Mouse (Mus musculus): ENCODE measurements around the gene Grin3b.

Gene Grin3b

DNA sequence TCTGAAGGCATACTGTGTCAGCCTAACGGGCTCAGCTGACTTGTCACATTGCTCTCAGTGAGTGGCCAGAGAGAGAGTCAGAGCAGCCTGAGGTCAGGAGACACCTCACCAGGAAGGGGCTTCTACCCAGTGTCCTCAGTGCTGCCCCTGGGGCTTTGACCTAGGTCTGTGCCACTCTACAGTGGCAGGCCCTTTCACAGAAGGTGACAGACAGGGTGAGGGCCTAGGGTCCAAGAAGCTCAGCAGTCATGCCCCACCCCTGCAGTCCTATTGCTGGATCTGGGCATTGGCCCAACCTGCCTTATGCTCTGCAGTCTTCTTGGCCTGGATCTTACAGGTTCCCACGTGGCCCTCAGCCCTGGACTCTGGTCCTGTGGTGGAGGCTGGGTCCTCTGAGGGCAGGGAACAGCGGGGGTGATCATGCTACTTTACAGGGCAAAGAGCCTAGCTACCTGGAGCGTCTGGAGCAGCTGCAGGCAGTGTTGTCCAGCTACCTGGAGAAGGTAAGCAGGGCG, 3.6 kb upstream of the Grin3b start:
- no peak for DNase-seq (ENCODE audit: low spot score in 2 of 2)

DNA sequence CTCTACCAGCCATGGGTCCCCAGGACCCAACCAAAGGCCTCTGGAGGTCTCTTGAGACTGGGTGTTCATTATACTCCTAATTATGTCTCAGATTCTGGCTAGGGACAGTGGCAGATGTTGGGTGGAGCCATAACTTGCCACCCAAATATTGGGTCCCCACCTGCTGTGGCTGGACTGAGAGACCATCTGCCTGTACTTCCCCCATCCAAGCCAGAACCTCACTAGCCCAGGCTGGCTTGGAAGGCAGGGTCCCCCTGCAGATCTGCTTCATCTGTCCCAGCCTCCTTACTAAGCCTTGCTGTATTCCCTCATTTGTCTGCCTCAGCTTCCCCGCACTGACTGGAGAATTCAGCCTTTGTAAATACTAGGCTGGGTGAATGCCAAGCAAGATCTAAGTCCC, 2.3 kb upstream of the Grin3b start:
- no peak for DNase-seq (ENCODE audit: low spot score in 2 of 2)

DNA sequence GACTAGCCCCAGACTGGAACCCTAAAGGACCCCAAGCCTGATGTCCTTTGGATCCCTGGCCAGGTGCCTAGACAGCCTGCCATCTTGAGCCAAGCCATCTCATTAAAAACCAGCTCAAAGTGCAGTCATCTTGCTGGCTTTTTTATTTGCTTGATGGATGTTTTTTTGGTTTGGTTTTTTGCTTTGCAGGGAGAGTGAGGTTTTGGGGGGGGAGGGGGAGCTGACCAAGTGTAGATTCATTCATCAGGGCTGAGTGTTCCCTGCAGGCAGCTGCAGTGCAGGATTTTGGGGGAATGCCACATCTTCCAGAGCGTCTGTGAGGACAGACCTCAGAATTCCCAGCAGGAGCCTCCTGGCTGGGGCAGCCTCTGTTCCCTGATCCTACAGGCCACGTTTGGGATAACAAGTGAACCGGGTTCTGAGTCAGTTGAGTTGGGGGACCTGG, 1.4 kb upstream of the Grin3b start:
- DNase-seq (ENCODE audit: low spot score in 2 of 2) = no peak

DNA sequence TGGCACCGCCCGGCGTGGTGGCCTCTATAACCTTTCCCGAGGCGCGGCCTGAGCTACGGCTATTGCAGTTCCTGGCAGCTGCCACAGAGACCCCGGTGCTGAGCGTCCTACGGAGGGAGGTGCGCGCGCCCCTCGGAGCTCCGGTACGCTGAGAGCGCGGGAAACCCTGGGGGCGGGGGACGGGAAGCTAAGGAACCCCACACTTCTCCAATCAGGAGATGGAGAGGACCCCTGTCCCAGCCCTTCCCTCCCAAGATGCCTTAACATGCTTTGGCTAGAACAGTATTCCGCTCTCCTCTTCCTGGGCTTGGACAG, 625 bp downstream of the Grin3b start:
- no peak for DNase-seq (ENCODE audit: low spot score in 2 of 2)

DNA sequence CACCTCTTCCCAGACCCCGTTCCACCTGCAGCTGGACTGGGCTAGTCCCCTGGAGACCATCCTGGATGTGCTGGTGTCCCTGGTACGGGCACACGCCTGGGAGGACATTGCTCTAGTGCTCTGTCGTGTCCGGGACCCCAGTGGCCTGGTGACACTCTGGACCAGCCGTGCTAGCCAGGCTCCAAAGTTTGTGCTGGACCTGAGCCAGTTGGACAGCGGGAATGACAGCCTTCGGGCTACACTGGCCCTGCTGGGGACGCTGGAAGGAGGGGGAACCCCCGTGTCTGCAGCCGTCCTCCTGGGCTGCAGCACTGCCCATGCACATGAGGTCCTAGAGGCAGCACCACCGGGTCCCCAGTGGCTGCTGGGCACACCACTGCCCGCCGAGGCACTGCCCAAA, 2.3 kb downstream of the Grin3b start:
- DNase-seq (ENCODE audit: low spot score in 2 of 2) = no peak

GRCm38 (mm10) chr10:79974087-79974486, 3.6 kb downstream of the Grin3b start:
- no peak for DNase-seq (ENCODE audit: low spot score in 2 of 2)

DNA sequence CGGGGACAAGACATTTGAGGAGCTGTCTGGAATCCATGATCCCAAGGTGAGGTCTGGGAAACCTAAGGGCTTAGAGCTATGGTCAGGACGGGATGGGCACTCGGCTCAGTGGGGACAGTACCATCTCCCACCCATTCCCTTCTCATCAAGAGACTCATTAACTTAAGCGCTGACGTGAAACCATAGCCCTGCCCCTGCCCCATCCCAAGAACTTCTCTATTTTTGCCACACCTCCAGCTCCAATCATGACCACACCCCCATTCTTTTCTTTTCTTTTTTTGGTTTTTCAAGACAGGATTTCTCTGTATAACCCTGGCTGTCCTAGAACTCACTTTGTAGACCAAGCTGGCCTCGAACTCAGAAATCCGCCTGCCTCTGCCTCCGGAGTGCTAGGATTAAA, 4.2 kb downstream of the Grin3b start:
- DNase-seq (ENCODE audit: low spot score in 2 of 2) = no peak

- DNase-seq (ENCODE audit: low spot score in 2 of 2) = no peak
Observed at GRCm38 (mm10) chr10:79976071-79976721, 5.7 kb downstream of the Grin3b start.

GRCm38 (mm10) chr10:79976722-79977107, 6.2 kb downstream of the Grin3b start:
- DNase-seq (ENCODE audit: low spot score in 2 of 2) = peak in 1 of 2 experiments; percentile 64

GRCm38 (mm10) chr10:79977324-79977723, 6.8 kb downstream of the Grin3b start:
- DNase-seq (ENCODE audit: low spot score in 2 of 2) = no peak

DNA sequence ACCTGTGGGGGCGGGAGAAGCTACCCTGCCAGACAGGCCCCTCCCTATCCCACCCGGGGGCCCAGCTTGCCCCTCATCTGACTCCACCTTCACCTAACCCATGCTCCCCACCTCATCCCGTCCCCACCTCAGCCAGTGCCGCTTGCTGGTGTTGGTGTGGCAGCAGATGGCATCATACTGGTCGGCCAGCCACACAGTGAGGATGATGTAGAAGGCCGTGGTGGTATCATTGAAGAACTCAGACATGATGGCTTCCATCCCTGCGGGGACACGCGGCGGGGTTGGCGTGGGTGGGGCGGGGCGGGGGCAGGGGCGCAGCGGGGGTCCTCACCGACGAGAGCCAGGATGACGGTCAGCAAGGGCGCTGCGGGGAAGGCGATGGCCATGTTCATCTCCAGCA, 7.5 kb downstream of the Grin3b start:
- no peak for DNase-seq (ENCODE audit: low spot score in 2 of 2)

DNA sequence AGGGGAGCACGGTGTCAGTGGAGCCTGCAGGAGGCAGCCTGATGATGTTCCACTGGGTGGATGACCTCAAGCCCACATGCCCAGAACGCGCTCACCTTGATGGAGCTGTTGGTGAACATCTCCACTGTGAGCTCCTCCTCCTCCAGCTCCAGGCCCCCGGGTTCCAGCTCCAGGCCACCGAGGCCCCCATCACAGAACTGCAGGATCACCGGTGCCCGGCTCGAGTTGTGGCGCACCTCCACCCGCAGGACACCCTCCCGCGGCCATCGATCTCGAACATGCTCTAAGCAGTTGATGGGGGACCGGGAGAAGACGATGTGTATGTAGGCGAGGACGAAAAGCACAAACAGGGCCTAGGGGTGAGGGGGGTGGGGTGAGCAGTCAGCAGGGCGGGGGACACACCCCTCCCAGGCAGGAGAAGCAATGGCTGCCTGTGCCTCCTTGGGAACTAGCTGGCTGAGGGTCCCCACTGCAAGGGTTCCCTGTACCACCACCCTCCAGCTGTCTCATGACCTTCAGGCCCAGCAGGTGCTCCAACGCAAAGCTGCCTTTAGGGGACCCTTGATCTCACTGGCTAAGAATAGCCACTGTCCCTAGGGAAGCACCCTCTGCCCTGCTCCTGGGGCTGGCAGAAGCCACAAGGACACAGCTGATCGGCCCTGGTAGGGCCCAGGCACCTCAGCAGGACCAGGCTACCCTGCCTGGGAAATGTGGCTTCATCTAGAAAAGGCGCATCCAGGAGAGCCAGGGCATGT, 9.1 kb downstream of the Grin3b start:
- no peak for DNase-seq (ENCODE audit: low spot score in 2 of 2)

DNA sequence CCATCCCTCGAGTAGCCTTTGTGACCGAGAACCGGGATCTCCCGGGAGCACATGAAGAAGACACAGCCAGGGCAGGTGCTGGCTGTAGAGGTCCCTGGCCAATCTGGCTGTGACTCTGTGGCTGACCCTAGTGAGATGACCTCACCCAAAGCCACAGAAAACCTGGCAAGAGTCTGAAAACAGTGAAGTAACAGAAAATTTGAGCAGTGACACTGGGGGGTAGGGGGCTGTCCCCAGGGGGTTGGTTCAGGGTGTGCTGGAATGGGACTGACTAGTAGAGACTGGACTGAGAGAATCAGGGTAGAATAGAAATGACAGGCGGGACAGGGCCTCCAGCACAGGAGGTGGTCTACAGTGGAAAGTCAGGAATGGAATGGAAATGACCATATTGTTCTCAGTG, 12.7 kb downstream of the Grin3b start:
- no peak for DNase-seq (ENCODE audit: low spot score in 2 of 2)

DNA sequence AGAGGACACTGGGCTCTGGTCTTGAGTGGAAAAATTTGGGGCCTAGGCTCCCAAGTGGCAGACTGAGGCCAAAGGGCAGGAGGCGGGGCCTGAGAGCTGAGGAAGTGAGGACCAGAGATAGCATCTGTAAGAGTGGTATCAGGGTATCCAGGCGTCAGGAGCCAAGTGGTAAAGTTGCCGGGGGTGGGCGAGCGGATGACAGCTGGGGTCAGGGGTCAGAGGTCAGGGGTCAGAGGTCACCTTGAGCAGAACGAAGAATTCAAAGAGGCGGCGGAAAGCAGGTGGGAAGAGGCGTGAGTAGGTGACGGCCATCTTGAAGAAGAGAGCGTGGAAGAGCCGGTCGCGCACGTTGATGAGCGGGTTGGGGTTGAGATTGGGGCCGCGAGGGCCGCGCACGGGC, 13.2 kb downstream of the Grin3b start:
- DNase-seq (ENCODE audit: low spot score in 2 of 2) = peak; percentile 68 to 84

DNA sequence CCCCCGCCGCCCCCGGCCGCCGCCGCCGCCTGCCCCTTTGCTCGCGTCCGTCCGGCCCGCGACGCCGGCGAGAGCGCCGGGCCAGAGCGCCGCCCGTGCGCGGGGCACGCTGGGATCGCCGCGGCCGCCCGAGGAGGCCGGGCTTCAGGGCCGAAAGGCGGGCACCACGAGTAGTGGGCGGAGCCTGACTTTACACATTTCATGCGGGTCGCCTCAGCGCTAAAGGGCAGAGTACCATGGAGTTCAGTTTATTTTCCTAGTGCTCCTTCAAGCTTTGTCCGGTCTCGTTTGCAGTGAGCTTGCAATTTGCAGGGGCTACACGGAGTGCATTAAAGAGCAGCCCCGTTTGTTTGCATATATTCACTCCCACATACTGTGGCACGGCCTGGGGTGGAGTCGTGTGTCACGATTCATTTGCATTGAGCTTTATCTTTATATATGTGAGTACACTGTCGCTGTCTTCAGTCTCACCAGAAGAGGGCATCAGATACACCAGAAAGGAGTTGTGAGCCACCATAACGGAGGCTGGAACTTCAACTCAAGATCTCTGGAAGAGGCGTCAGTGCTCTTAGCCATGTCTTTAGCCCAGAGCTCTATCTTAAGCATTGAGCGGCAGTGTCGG, 13.8 kb downstream of the Grin3b start, which contains the start of gene Tmem259:
Gene Tmem259, minus strand, starts transcription at position 136 of the 622 bp plus-strand sequence.
- peak; percentile 88 to 92 for DNase-seq (ENCODE audit: low spot score in 2 of 2)

DNA sequence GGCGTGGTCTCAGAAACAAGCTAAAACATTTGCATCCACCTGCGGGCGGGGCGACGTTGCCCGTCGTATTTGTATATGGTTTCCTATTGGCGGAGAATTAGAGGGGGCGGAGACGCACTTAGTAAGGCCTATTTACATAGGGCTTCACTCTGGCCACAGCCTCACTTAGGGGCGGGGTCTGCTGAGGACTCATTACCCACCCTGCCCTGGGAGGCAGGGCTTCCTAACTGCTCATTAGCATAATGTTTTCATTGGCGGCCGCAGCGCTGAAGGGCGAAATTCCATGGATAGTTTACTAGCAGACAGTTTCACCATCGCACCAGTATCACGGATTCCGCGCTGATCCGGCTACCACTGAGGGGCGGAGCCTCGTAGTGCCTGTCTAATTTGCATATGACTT, 14.4 kb downstream of the Grin3b start:
- DNase-seq (ENCODE audit: low spot score in 2 of 2) = peak; percentile 93 to 96

GRCm38 (mm10) chr10:79985334-79986231, 15.1 kb downstream of the Grin3b start:
- peak; percentile 80 to 87 for DNase-seq (ENCODE audit: low spot score in 2 of 2)

GRCm38 (mm10) chr10:79986232-79986878, 15.8 kb downstream of the Grin3b start:
- peak; percentile 53 to 79 for DNase-seq (ENCODE audit: low spot score in 2 of 2)

- DNase-seq (ENCODE audit: low spot score in 2 of 2) = peak; percentile 92 to 98
Observed at GRCm38 (mm10) chr10:79986963-79987362, 16.4 kb downstream of the Grin3b start.

GRCm38 (mm10) chr10:79987771-79988505, 17.4 kb downstream of the Grin3b start:
- no peak for DNase-seq (ENCODE audit: low spot score in 2 of 2)

Measured in spleen, postnatal 4 days (tissue).